Mouse (Mus musculus) midbrain, embryonic 12.5 days (tissue): ENCODE measurements around the gene Wdr82. TPM values are rescaled to one million over a fixed set of nuclear protein-coding genes. Genes with fewer than 3 reads are reported as not detected.
A peak's percentile ranks its signal among the peaks of the same experiment; 100 is the strongest.

Experiments
- ATAC-seq: fragments of 200-750 bp; cut with Nextera tagmentation; 2 replicates; pipeline ENCODE4 v1.8.0; 2017; ENCODE audit warnings: low read depth, moderate TSS enrichment, moderate library complexity; ENCODE audit not compliant: low FRiP score
- H3K27ac ChIP-seq: fragments of 300-500 bp; sonication (generic); replicated peaks from 2 replicates; pipeline ENCODE4 v1.5.1; 2016; ENCODE audit warnings: mild to moderate bottlenecking
- H3K27me3 ChIP-seq: fragments of 300-500 bp; sonication (generic); 2 replicates; pipeline ENCODE4 v1.6.1; 2016; ENCODE audit warnings: mild to moderate bottlenecking
- H3K36me3 ChIP-seq: fragments of 300-500 bp; sonication (generic); 2 replicates; pipeline ENCODE4 v1.6.1; 2016
- H3K4me1 ChIP-seq: fragments of 300-500 bp; sonication (generic); 2 replicates; pipeline ENCODE4 v1.6.1; 2016
- H3K4me2 ChIP-seq: fragments of 300-500 bp; sonication (generic); replicated peaks from 2 replicates; pipeline ENCODE4 v1.6.1; 2016; ENCODE audit warnings: mild to moderate bottlenecking, moderate library complexity
- H3K4me3 ChIP-seq: fragments of 300-500 bp; sonication (generic); 2 replicates; pipeline ENCODE4 v1.5.1; 2016; ENCODE audit warnings: mild to moderate bottlenecking
- H3K9ac ChIP-seq: fragments of 300-500 bp; sonication (generic); replicated peaks from 2 replicates; pipeline ENCODE4 v1.6.1; 2016; ENCODE audit warnings: mild to moderate bottlenecking, moderate library complexity
- H3K9me3 ChIP-seq: fragments of 300-500 bp; sonication (generic); 2 replicates; pipeline ENCODE4 v1.6.1; 2016; ENCODE audit warnings: mild to moderate bottlenecking
- WGBS: fragments of 180-500 bp; shearing (Covaris S2); methylation state at CpG from one replicate; pipeline ENCODE4 v1.1.7; 2016; 5-methylcytosine and 5-hydroxymethylcytosine counted together
- polyA plus RNA-seq: library from polyadenylated mRNA; unstranded; fragments of >200 nt; fragmentation: Nextera tagmentation; extraction: Ambion mirVana; gene quantifications from 2 replicates; pipeline ENCODE4 v1.2.1, GENCODE M21; 2016

The Wdr82 gene
- polyA plus RNA-seq, result 35.6 and 36.3 TPM in 2 replicates

- H3K36me3 ChIP-seq, result no peaks in the 10 kb centered on the region; the same call in 1 of the 2 replicates
- peak within 1 kb of the TSS; percentile 83 for H3K4me2 ChIP-seq
- peak within 1 kb of the TSS; percentile 93 for H3K4me3 ChIP-seq
- WGBS, result under 1% methylated on average over 79 of the region's 81 CpGs
- H3K9ac ChIP-seq, result peak within 1 kb of the TSS; percentile 96
- 0 out of 2 replicates have a peak, but pooled peaks cover 3% of the 10 kb centered on the region for H3K27me3 ChIP-seq
- peak; percentile 89 for ATAC-seq
- H3K9me3 ChIP-seq, result no peaks in the 10 kb centered on the region
- peak within 1 kb of the TSS; percentile 97 for H3K27ac ChIP-seq
- peaks cover 28% of the 10 kb centered on the region for H3K4me1 ChIP-seq
These were observed at the start of gene Wdr82 for GRCm38 (mm10) chr9:106170556-106171345. Gene Wdr82, plus strand, starts transcription at chr9:106170928.

GRCm38 (mm10) chr9:106123599-106123998 lies 47.1 kb upstream of the Wdr82 start:
- Histone ChIP-seq H3K4me3 (no peak overlapping the region), H3K4me2 (no peak overlapping the region), H3K4me1 (peaks cover 36% of the 10 kb centered on the region), H3K36me3 (no peaks in the 10 kb centered on the region), H3K9me3 (no peaks in the 10 kb centered on the region; the same call in 1 of the 2 replicates), H3K9ac (no peak overlapping the region), H3K27me3 (no peaks in the 10 kb centered on the region), H3K27ac (no peak overlapping the region)
- no peak for ATAC-seq
- WGBS, result 52% methylated on average over 4 of the region's 4 CpGs

GRCm38 (mm10) chr9:106126786-106127251 lies 43.9 kb upstream of the Wdr82 start:
- H3K9me3 ChIP-seq, result no peaks in the 10 kb centered on the region
- peak overlapping the region; percentile 18; the same call in 1 of the 2 replicates for H3K4me2 ChIP-seq
- H3K36me3 ChIP-seq, result no peaks in the 10 kb centered on the region
- peak overlapping the region; percentile 97 for H3K27ac ChIP-seq
- no peak overlapping the region for H3K4me3 ChIP-seq
- peak; percentile 97 for ATAC-seq
- no peak overlapping the region for H3K9ac ChIP-seq
- peaks cover 28% of the 10 kb centered on the region for H3K4me1 ChIP-seq
- 22% methylated on average over 2 of the region's 2 CpGs for WGBS
- H3K27me3 ChIP-seq, result no peaks in the 10 kb centered on the region

- no peak overlapping the region for H3K4me3 ChIP-seq
- peaks cover 24% of the 10 kb centered on the region for H3K4me1 ChIP-seq
- no peaks in the 10 kb centered on the region for H3K27me3 ChIP-seq
- 95% methylated on average over 2 of the region's 2 CpGs for WGBS
- H3K9me3 ChIP-seq, result no peaks in the 10 kb centered on the region
- H3K9ac ChIP-seq, result no peak overlapping the region
- no peak for ATAC-seq
- no peaks in the 10 kb centered on the region for H3K36me3 ChIP-seq
- peak overlapping the region; percentile 97; the same call in 1 of the 2 replicates for H3K27ac ChIP-seq
- H3K4me2 ChIP-seq, result no peak overlapping the region
These were observed 41.7 kb upstream of the Wdr82 start for GRCm38 (mm10) chr9:106129072-106129471.

GRCm38 (mm10) chr9:106130250-106130649 lies 40.5 kb upstream of the Wdr82 start:
- no peak overlapping the region for H3K27ac ChIP-seq
- no peaks in the 10 kb centered on the region for H3K27me3 ChIP-seq
- peaks cover 24% of the 10 kb centered on the region for H3K4me1 ChIP-seq
- H3K4me2 ChIP-seq, result no peak overlapping the region
- no peaks in the 10 kb centered on the region for H3K9me3 ChIP-seq
- no peak overlapping the region for H3K9ac ChIP-seq
- ATAC-seq, result no peak
- 78% methylated on average over 7 of the region's 7 CpGs for WGBS
- H3K4me3 ChIP-seq, result no peak overlapping the region
- H3K36me3 ChIP-seq, result no peaks in the 10 kb centered on the region

GRCm38 (mm10) chr9:106137671-106138216 lies 33.0 kb upstream of the Wdr82 start:
- no peak overlapping the region for H3K4me3 ChIP-seq
- H3K36me3 ChIP-seq, result no peaks in the 10 kb centered on the region
- H3K27ac ChIP-seq, result no peak overlapping the region
- ATAC-seq, result no peak
- no peaks in the 10 kb centered on the region for H3K9me3 ChIP-seq
- no peak overlapping the region for H3K4me2 ChIP-seq
- peaks cover 30% of the 10 kb centered on the region for H3K4me1 ChIP-seq
- 34% methylated on average over 10 of the region's 10 CpGs for WGBS
- no peaks in the 10 kb centered on the region for H3K27me3 ChIP-seq
- H3K9ac ChIP-seq, result no peak overlapping the region

- ATAC-seq, result peak; percentile 19; the same call in 1 of the 2 replicates
- no peaks in the 10 kb centered on the region for H3K9me3 ChIP-seq
- 70% methylated on average over 10 of the region's 10 CpGs for WGBS
- H3K4me3 ChIP-seq, result no peak overlapping the region
- no peak overlapping the region for H3K27ac ChIP-seq
- peaks cover 36% of the 10 kb centered on the region for H3K4me1 ChIP-seq
- H3K27me3 ChIP-seq, result no peaks in the 10 kb centered on the region
- H3K36me3 ChIP-seq, result no peaks in the 10 kb centered on the region
- no peak overlapping the region for H3K4me2 ChIP-seq
- no peak overlapping the region for H3K9ac ChIP-seq
These were observed 31.0 kb upstream of the Wdr82 start for GRCm38 (mm10) chr9:106139763-106140162.

GRCm38 (mm10) chr9:106141955-106142354 lies 28.8 kb upstream of the Wdr82 start:
- no peak overlapping the region for H3K4me3 ChIP-seq
- H3K4me1 ChIP-seq, result peaks cover 38% of the 10 kb centered on the region
- no peak overlapping the region for H3K4me2 ChIP-seq
- no peak overlapping the region for H3K9ac ChIP-seq
- no peaks in the 10 kb centered on the region for H3K9me3 ChIP-seq
- H3K27me3 ChIP-seq, result no peaks in the 10 kb centered on the region; the same call in 1 of the 2 replicates
- ATAC-seq, result peak; percentile 48; the same call in 1 of the 2 replicates
- H3K27ac ChIP-seq, result peak overlapping the region; percentile 35
- WGBS, result 76% methylated on average over 12 of the region's 12 CpGs
- H3K36me3 ChIP-seq, result no peaks in the 10 kb centered on the region

- H3K27ac ChIP-seq, result no peak overlapping the region
- no peak overlapping the region for H3K4me3 ChIP-seq
- H3K27me3 ChIP-seq, result no peaks in the 10 kb centered on the region; the same call in 1 of the 2 replicates
- no peak for ATAC-seq
- H3K9me3 ChIP-seq, result no peaks in the 10 kb centered on the region
- no peak overlapping the region for H3K9ac ChIP-seq
- WGBS, result 85% methylated on average over 7 of the region's 7 CpGs
- H3K36me3 ChIP-seq, result no peaks in the 10 kb centered on the region
- H3K4me2 ChIP-seq, result no peak overlapping the region
- peaks cover 45% of the 10 kb centered on the region for H3K4me1 ChIP-seq
These were observed 26.6 kb upstream of the Wdr82 start for GRCm38 (mm10) chr9:106144176-106144575.

GRCm38 (mm10) chr9:106145582-106145981 lies 25.1 kb upstream of the Wdr82 start:
- Histone ChIP-seq H3K9me3 (no peaks in the 10 kb centered on the region), H3K9ac (no peak overlapping the region), H3K27ac (no peak overlapping the region), H3K4me3 (no peak overlapping the region), H3K27me3 (no peaks in the 10 kb centered on the region; the same call in 1 of the 2 replicates), H3K4me1 (peaks cover 46% of the 10 kb centered on the region), H3K4me2 (no peak overlapping the region), H3K36me3 (no peaks in the 10 kb centered on the region)
- ATAC-seq, result no peak
- WGBS, result 88% methylated on average over 2 of the region's 2 CpGs

- H3K9me3 ChIP-seq, result no peaks in the 10 kb centered on the region
- no peak for ATAC-seq
- H3K4me3 ChIP-seq, result peak overlapping the region; percentile 85
- peaks cover 43% of the 10 kb centered on the region for H3K4me1 ChIP-seq
- H3K27ac ChIP-seq, result peak overlapping the region; percentile 95
- no peaks in the 10 kb centered on the region; the same call in 1 of the 2 replicates for H3K27me3 ChIP-seq
- peak overlapping the region; percentile 97 for H3K9ac ChIP-seq
- H3K4me2 ChIP-seq, result peak overlapping the region; percentile 78
- peaks cover 10% of the 10 kb centered on the region for H3K36me3 ChIP-seq
- 39% methylated on average over 5 of the region's 5 CpGs for WGBS
These were observed 23.4 kb upstream of the Wdr82 start for GRCm38 (mm10) chr9:106147281-106147680.

- WGBS, result 2% methylated on average over 9 of the region's 10 CpGs
- Histone ChIP-seq H3K36me3 (peaks cover 17% of the 10 kb centered on the region), H3K4me2 (peak overlapping the region; percentile 78), H3K27me3 (no peaks in the 10 kb centered on the region; the same call in 1 of the 2 replicates), H3K4me3 (peak overlapping the region; percentile 85), H3K27ac (peak overlapping the region; percentile 95), H3K4me1 (peaks cover 47% of the 10 kb centered on the region), H3K9ac (peak overlapping the region; percentile 97), H3K9me3 (no peaks in the 10 kb centered on the region)
- peak; percentile 73 for ATAC-seq
These were observed 22.8 kb upstream of the Wdr82 start for GRCm38 (mm10) chr9:106147851-106148431.
